Mouse (Mus musculus) bone marrow macrophage, adult 2 months (primary cell): ENCODE data around the gene Nup107.

Source experiments
- CTCF ChIP-seq: IDR thresholded peaks from 2 replicates; pipeline ENCODE4 v1.5.1; 2012; ENCODE audit warnings: low read depth, mild to moderate bottlenecking, low read length, moderate library complexity
- POLR2A ChIP-seq: IDR thresholded peaks from 2 replicates; pipeline ENCODE4 v1.6.1; 2012; ENCODE audit warnings: mild to moderate bottlenecking, low read depth, low read length, borderline replicate concordance

- TF ChIP-seq CTCF (no peak), POLR2A (no peak)
These were observed 49.3 kb downstream of the Nup107 start for GRCm38 (mm10) chr10:117743182-117743581.
